Mouse (Mus musculus) lung, adult 2 months (tissue): ENCODE measurements around the gene Ildr1.

Source experiments
- CTCF ChIP-seq: fragments of 200-500 bp; IDR thresholded peaks from 2 replicates; pipeline ENCODE4 v1.5.1; 2011; ENCODE audit warnings: mild to moderate bottlenecking, low read length, control low read depth; ENCODE audit not compliant: insufficient read depth
- POLR2A ChIP-seq: fragments of 200-500 bp; IDR thresholded peaks from 2 replicates; pipeline ENCODE4 v1.6.1; 2011; ENCODE audit warnings: low read depth, mild to moderate bottlenecking, control low read depth, low read length, borderline replicate concordance; ENCODE audit errors: extremely low read depth

DNA sequence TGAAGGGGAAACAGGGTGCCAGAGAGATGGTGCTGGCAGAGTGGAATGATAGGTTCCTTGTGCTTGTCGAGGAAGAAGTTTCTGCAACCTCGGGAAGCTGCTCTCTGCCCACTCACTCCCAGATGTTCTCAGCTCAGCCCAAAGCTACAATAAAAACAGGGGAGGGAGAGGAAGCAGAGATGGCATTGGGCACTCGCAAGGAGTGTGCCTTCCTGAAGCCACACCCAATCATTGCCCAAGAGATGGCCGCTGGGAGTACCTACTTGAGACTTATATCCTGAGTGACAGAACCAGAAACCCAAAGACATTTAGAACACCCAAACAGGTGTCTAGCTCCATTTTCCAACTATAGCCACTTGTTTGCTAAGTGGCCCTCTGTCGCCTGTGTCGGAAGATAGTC lies 48.7 kb upstream of the Ildr1 start:
- TF ChIP-seq CTCF (no peak), POLR2A (no peak)
